Mouse (Mus musculus) lung, adult 18-20 months (tissue): ENCODE measurements around the gene Acap1.
"Not testable (repeated sequence)": the region's sequence is repeated elsewhere in the genome, so short reads cannot be mapped to it uniquely, and the experiment has no call there.

Experiments
- DNase-seq, 2 experiments: peaks; one replicate each; pipeline ENCODE4 v3.0.0; 2022; ENCODE audit warnings: mixed read lengths in 2 of 2

Gene Acap1

GRCm38 (mm10) chr11:69867335-69867734 is 28.0 kb downstream of the Acap1 start:
- peak; percentile 49 to 61 for DNase-seq

- DNase-seq = no peak
Measured at GRCm38 (mm10) chr11:69865561-69865960, 29.8 kb downstream of the Acap1 start.

- DNase-seq = no peak
Measured at GRCm38 (mm10) chr11:69864138-69864860, 31.0 kb downstream of the Acap1 start.

GRCm38 (mm10) chr11:69863729-69864128 is 31.6 kb downstream of the Acap1 start:
- DNase-seq = not testable (repeated sequence)

- DNase-seq = peak; percentile 82 to 88
Measured at GRCm38 (mm10) chr11:69858113-69858998, 37.0 kb downstream of the Acap1 start, which contains the start of gene Tnk1. Gene Tnk1 (minus strand): TSS chr11:69858730.

- DNase-seq = peak in 1 of 2 experiments; percentile 46
Measured at GRCm38 (mm10) chr11:69855347-69855746, 40.0 kb downstream of the Acap1 start.

GRCm38 (mm10) chr11:69854680-69855079 is 40.7 kb downstream of the Acap1 start:
- DNase-seq = no peak

GRCm38 (mm10) chr11:69853994-69854393 is 41.3 kb downstream of the Acap1 start:
- no peak for DNase-seq

- no peak for DNase-seq
Measured at GRCm38 (mm10) chr11:69850754-69851153, 44.6 kb downstream of the Acap1 start.

GRCm38 (mm10) chr11:69849884-69850283 is 45.5 kb downstream of the Acap1 start:
- no peak for DNase-seq

DNA sequence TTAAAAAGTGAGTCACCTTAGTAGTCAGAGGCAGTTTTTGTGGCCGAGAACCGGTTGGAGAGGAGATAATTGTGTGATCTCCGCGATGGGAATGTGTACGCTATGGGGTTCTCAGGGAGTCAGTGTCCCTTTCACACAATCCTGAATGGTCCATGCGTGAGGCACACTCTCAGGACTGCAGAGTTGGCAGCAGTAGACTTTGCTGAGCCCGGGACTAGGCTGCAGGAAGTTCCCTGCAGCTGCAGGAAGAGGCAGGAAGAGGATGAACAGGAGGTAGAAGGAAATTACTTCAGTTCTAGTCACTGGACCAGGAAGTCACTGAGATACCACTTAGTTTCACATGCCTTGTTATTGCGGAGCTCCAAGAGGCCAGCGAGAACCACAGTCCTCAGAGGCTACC is 46.2 kb downstream of the Acap1 start:
- DNase-seq = no peak

- no peak for DNase-seq
Measured at GRCm38 (mm10) chr11:69848021-69848420, 47.3 kb downstream of the Acap1 start.

DNA sequence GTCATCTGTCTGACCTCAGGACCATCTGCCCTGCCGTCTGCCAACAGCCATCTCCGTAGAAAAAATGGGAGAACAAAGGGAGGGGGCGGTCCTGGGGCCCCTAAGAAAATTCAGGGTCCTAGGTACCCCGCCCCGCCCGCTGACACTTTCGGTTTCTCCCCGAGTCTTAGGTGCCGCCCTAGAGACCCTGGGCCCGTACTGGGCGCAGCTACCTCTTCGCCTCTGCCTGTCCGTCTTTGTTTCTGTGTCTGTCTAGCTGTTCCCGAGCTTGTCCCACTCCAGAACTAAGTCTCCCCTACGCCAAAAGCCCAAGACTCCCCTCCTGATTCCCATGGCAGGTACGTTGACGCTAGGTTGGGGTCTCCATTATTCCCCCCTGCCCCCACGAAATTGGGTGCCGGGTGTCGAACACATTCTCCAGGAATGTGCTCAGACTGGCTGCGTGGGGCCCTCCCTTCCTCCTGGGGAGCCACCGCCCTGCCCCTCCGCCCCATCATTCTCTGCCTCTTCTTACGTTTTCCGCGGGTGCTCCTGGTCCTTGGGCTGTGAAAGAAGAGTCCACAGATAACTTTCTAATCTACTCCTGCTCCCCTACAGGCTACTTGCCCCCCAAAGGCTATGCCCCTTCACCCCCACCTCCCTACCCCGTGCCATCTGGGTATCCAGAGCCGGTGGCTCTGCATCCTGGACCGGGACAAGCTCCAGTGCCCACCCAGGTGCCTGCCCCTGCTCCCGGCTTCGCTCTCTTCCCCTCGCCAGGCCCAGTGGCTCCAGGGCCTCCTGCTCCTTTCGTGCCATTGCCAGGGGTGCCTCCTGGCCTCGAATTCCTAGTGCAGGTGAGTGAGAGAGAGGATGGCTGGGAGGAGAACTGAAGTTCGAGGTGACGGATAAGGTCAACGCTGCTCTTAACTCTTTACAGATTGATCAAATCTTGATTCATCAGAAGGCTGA is 48.3 kb downstream of the Acap1 start:
- peak; percentile 46 to 53 for DNase-seq

GRCm38 (mm10) chr11:69846198-69846680 is 49.1 kb downstream of the Acap1 start, which contains the start of gene Plscr3:
Gene Plscr3 (plus strand): TSS chr11:69846376.
- DNase-seq = peak; percentile 91 to 92

GRCm38 (mm10) chr11:69838714-69839104 is 56.6 kb downstream of the Acap1 start:
- DNase-seq = peak; percentile 27 to 48

GRCm38 (mm10) chr11:69837952-69838713 is 57.2 kb downstream of the Acap1 start, which contains the start of gene Tmem256:
Gene Tmem256 (plus strand): TSS chr11:69838514.
- DNase-seq = peak; percentile 97 to 98

- DNase-seq = no peak
Measured at GRCm38 (mm10) chr11:69837604-69837951, 57.8 kb downstream of the Acap1 start, which contains the start of gene Nlgn2. Gene Nlgn2 (minus strand): TSS chr11:69837784.

DNA sequence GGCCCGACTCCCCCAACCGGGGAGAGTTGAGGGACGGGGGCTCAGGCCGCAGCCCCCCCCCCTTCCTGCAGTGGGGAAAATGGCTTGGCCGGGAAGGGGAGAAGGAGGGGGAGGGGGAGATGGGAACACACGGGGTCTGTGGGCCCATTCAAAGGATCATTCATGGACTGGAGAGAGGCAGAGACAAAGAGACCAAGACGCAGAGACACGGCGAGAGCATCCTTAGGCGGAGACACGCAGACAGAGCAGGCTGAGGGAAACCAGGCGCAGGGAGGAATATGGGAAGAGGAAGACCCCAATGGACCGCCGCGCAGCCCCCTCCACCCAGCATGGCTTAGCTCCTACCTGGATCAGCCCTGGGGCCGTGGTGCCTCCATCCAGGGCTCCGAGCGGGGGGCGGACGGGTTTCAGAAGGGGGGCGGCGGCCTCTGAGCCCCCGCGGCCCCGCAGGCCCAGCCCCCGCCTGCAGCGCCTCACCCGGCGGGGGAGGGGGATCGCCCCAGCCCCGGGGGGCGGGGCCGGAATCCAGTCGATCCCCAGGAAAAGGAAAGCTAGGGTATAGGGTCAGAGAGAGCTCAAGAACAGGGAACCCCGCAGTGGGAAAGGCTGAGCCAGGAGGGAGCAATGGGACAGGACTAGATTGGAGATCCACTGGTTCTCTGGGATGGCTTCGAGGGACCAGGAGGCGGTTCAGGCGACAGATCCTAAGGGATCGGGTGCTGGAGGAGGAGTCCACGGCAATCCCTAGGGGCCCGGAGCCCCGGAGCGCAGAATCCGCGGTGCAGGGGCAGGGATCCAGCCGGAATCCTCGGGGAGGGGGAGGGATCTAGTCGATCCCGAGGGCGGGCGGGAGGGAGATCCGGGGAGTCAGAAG is 58.4 kb downstream of the Acap1 start:
- DNase-seq = peak; percentile 29 to 44

DNA sequence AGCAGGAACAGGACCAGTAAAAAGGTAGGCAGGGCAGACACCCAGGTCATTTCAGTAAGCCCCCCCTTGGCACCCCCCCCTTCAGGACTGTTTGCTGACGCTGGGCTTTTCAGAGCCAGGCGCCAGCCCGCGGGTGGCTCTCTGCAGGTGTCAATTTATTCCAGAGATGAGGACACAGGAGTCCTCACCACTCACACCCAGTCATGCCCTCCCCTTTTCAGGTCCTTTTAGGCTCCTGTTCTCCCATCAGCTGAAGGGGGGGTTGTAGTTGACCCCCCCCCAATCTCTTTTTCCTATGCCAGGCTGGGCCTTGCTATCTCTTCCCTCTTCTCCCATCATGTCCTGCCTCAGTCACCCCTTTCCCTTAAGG is 59.4 kb downstream of the Acap1 start:
- no peak for DNase-seq

DNA sequence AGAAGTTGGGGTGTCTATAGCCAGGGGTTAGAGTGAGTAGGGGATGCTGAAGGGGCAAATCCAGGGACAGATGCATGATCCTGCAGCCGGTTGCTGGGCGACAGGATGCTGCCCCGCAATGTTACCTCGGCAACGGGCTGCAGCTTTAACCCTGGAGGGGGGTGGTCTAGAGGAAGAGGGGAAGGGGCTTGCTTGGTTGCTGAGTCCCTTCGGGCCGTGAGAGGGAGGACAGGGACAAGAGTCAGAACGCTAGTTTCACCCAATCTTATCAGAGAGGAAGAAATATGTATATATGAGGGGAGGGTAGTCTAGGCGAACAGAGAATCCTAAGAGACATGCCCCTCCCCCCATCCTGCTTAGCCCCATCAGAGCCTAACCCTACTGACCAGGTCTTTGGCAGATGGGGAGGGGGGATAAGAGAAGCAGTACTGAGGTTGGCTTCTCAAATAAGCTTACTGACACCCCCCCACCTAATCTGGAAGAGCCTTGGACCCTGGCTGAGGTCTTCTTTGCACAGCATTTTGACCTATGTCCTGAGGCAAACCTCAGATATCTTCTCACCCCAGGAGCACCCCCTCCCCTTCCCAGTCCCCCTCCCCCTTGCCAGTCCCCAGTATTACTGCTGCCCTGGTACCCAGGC is 59.9 kb downstream of the Acap1 start:
- DNase-seq = no peak
